Mouse (Mus musculus): ENCODE results near the gene 0610040J01Rik. TPM values are rescaled to one million over a fixed set of nuclear protein-coding genes. Genes with fewer than 3 reads are reported as not detected.

Gene 0610040J01Rik
- total and polyA plus RNA-seq, 3 experiments = not detected

- no peak for DNase-seq (ENCODE audit: extremely low read depth)
- TF ChIP-seq BHLHE40 (IDR thresholded peaks at IDR 0.05; ENCODE audit: low read depth, low read length) = no peak
- no peak for TF ChIP-seq MAX (IDR thresholded peaks at IDR 0.05; ENCODE audit: low read length)
- TF ChIP-seq TBP (conservative IDR thresholded peaks at IDR 0.05; ENCODE audit: low read depth, low read length) = no peak
- TF ChIP-seq ZKSCAN1 (IDR thresholded peaks at IDR 0.05; ENCODE audit: borderline replicate concordance, low read depth, low read length) = no peak
- no peak for TF ChIP-seq CTCF (conservative IDR thresholded peaks at IDR 0.05 in 1 of 2, IDR thresholded peaks at IDR 0.05 in 1 of 2; ENCODE audit: low read depth in 2 of 2, low read length in 2 of 2)
- no peak for TF ChIP-seq ZC3H11A (IDR thresholded peaks at IDR 0.05; ENCODE audit: low read depth, low read length)
- no peaks in the 10 kb centered on the region for H3K27me3 ChIP-seq (replicated peaks)
- H3K4me2 ChIP-seq (ENCODE audit: insufficient read depth, low read depth, poor library complexity, severe bottlenecking) = no peak overlapping the region
- no peak overlapping the region for H3K4me3 ChIP-seq (replicated peaks in 1 of 3; ENCODE audit: low read depth in 2 of 3, low read length in 2 of 3, poor library complexity in 1 of 3)
- no peaks in the 10 kb centered on the region for H3K36me3 ChIP-seq (replicated peaks in 1 of 2; ENCODE audit: control insufficient read depth in 1 of 2, insufficient read depth in 1 of 2, low read length in 1 of 2)
- no peaks in the 10 kb centered on the region for H3K79me2 ChIP-seq (replicated peaks; ENCODE audit: control insufficient read depth, extremely low read depth, insufficient read depth, poor library complexity, severe bottlenecking)
- dilution Hi-C loops (cut with MboI; ENCODE audit: extremely low pct_ligation_motif_present, extremely low pct_unique_long_range_greater_than_20kb, low sequenced_read_pairs) (no loop called here), in situ Hi-C loops (cut with MboI; ENCODE audit: low pct_ligation_motif_present, low pct_unique_long_range_greater_than_20kb, low sequenced_read_pairs) (no loop called here)
- no peak overlapping the region for H3K27ac ChIP-seq (ENCODE audit: insufficient read depth, low read depth)
- H3K4me1 ChIP-seq (ENCODE audit: control insufficient read depth in 1 of 2, insufficient read depth in 2 of 2) = no peaks in the 10 kb centered on the region
- no peak overlapping the region for H3K9ac ChIP-seq (ENCODE audit: insufficient read depth, low read depth)
- peaks cover 6% of the 10 kb centered on the region for H3K9me3 ChIP-seq (replicated peaks; ENCODE audit: low read length)
Measured at GRCm38 (mm10) chr5:63847541-63848226, 35.5 kb downstream of the 0610040J01Rik start.

GRCm38 (mm10) chr5:63858901-63859300, 46.7 kb downstream of the 0610040J01Rik start:
- Histone ChIP-seq H3K27me3 (replicated peaks) (no peaks in the 10 kb centered on the region), H3K4me1 (ENCODE audit: control insufficient read depth in 1 of 2, insufficient read depth in 2 of 2) (peaks cover 0 to 3% of the 10 kb centered on the region in 2 experiments; a peak in 1 of 4 replicates), H3K4me3 (replicated peaks in 1 of 3; ENCODE audit: low read depth in 2 of 3, low read length in 2 of 3, poor library complexity in 1 of 3) (no peak overlapping the region), H3K4me2 (ENCODE audit: insufficient read depth, low read depth, poor library complexity, severe bottlenecking) (no peak overlapping the region), H3K9ac (ENCODE audit: insufficient read depth, low read depth) (no peak overlapping the region), H3K27ac (ENCODE audit: insufficient read depth, low read depth) (no peak overlapping the region), H3K36me3 (replicated peaks in 1 of 2; ENCODE audit: control insufficient read depth in 1 of 2, insufficient read depth in 1 of 2, low read length in 1 of 2) (no peaks in the 10 kb centered on the region), H3K9me3 (replicated peaks; ENCODE audit: low read length) (no peaks in the 10 kb centered on the region), H3K79me2 (replicated peaks; ENCODE audit: control insufficient read depth, extremely low read depth, insufficient read depth, poor library complexity, severe bottlenecking) (no peaks in the 10 kb centered on the region)
- dilution Hi-C loops (cut with MboI; ENCODE audit: extremely low pct_ligation_motif_present, extremely low pct_unique_long_range_greater_than_20kb, low sequenced_read_pairs) = no loop called here
- TF ChIP-seq CTCF (conservative IDR thresholded peaks at IDR 0.05 in 1 of 2, IDR thresholded peaks at IDR 0.05 in 1 of 2; ENCODE audit: low read depth in 2 of 2, low read length in 2 of 2) = no peak
- no peak for TF ChIP-seq MAZ (IDR thresholded peaks at IDR 0.05; ENCODE audit: low read depth, low read length)
- TF ChIP-seq USF2 (conservative IDR thresholded peaks at IDR 0.05; ENCODE audit: low read depth, low read length) = no peak
- no peak for TF ChIP-seq SMC3 (IDR thresholded peaks at IDR 0.05; ENCODE audit: low read depth, low read length)
- TF ChIP-seq SIN3A (IDR thresholded peaks at IDR 0.05; ENCODE audit: low read length) = no peak
- no peak for TF ChIP-seq POLR2A (IDR thresholded peaks at IDR 0.05; ENCODE audit: low read depth, low read length)
- TF ChIP-seq JUND (conservative IDR thresholded peaks at IDR 0.05; ENCODE audit: low read depth, low read length) = no peak
- no peak for TF ChIP-seq TBP (conservative IDR thresholded peaks at IDR 0.05; ENCODE audit: low read depth, low read length)
- no peak for TF ChIP-seq MXI1 (IDR thresholded peaks at IDR 0.05; ENCODE audit: low read depth, low read length)
- 0 out of 2 replicates have a peak, but pooled peaks have one; percentile 12 for TF ChIP-seq IRF4 (IDR thresholded peaks at IDR 0.05; ENCODE audit: low read depth, low read length)
- TF ChIP-seq TCF12 (IDR thresholded peaks at IDR 0.05; ENCODE audit: low read depth, low read length) = no peak
- TF ChIP-seq RCOR1 (conservative IDR thresholded peaks at IDR 0.05; ENCODE audit: low read depth, low read length) = no peak
- TF ChIP-seq ELF1 (IDR thresholded peaks at IDR 0.05; ENCODE audit: low read depth, low read length) = no peak
- 0 out of 2 replicates have a peak, but pooled peaks have one; percentile 17 for TF ChIP-seq EP300 (IDR thresholded peaks at IDR 0.05; ENCODE audit: low read length)
- no peak for TF ChIP-seq USF1 (IDR thresholded peaks at IDR 0.05; ENCODE audit: low read depth, low read length)
- no peak for TF ChIP-seq MAX (IDR thresholded peaks at IDR 0.05; ENCODE audit: low read length)
- no peak for TF ChIP-seq BHLHE40 (IDR thresholded peaks at IDR 0.05; ENCODE audit: low read depth, low read length)
- in situ Hi-C loops (cut with MboI; ENCODE audit: low pct_ligation_motif_present, low pct_unique_long_range_greater_than_20kb, low sequenced_read_pairs) = no loop called here
- DNase-seq (ENCODE audit: extremely low read depth) = no peak

Measured in CH12.LX (cell line).